Mouse (Mus musculus) skeletal muscle tissue, postnatal 0 days (tissue): Measurements from ENCODE around the gene Mrps21. TPM values are rescaled to one million over a fixed set of nuclear protein-coding genes. Genes with fewer than 3 reads are reported as not detected.

ENCODE experiments used
- polyA plus RNA-seq: library from polyadenylated mRNA; unstranded; fragments of >200 nt; fragmentation: Nextera tagmentation; extraction: Ambion mirVana; gene quantifications from 2 replicates; pipeline ENCODE4 v1.2.1, GENCODE M21; 2015

Mrps21 gene
- polyA plus RNA-seq = 362 and 384 TPM in 2 replicates

GRCm38 (mm10) chr3:95871392-95871867 is at the start of gene Mrps21:
Gene Mrps21 (minus strand): TSS chr3:95871519.

DNA sequence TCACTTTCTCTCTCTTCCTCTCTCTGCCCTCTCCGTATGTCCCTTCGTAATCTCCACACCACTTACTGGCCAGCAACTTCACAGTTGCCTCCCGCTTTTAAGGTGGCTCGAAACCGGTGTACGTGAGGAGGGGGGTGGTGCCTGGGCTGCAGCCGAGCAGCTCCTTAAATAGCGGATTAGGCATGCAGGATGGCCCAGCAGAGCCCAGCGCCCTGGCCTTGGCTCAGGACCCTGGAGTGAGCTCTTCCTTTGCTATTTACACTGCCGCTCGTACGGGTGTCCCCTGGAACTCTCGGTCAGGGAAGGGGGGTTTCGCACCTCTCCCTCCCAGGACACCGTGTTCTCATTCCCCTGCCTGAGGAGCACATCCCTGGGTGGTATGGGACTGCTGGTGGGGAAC is 33.2 kb upstream of the Mrps21 start, which contains the start of gene Car14:
Car14 (minus strand) TSS at position 124 of the 400 bp plus-strand sequence.

GRCm38 (mm10) chr3:95893606-95894316 is 22.4 kb upstream of the Mrps21 start, which contains the start of gene Aph1a:
Gene Aph1a (plus strand): TSS chr3:95893969.

GRCm38 (mm10) chr3:95891211-95892065 is 20.1 kb upstream of the Mrps21 start, which contains the start of gene BC028528:
Gene BC028528 (minus strand): TSS chr3:95892005.

GRCm38 (mm10) chr3:95881979-95882815 is 10.9 kb upstream of the Mrps21 start, which contains the start of gene Ciart:
Gene Ciart (minus strand): TSS chr3:95882251.

DNA sequence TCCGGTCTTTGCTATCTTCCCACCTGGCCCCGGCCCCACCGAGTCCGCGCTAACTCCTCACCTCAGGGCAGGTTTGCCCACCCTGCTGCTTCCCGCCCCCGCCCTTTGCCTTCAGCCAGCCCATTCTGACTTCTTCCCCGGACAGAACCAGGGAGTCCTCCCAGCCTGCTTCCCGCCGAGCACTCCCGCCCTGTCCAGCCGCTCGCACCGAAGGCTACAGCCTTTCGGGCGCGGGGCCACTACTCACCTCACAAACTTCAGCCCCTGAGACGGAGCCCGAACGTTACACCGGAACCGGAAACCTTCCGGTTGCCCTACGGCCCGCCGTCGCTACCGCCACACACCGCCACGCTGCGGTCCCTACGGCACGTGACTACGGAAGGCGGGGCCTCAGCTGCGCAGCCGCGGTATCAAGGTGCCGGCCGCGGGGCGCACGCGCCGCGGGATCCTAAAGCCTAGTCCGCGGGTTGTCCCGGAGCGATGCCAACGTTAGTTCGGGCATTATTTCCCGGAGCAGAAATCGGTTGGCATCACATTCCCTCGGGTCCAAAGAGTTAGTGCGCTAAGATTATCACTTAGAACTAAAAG is 15.7 kb downstream of the Mrps21 start, which contains the start of gene Prpf3:
Prpf3 (minus strand) TSS at position 384 of the 588 bp plus-strand sequence.

GRCm38 (mm10) chr3:95818571-95819288 is 52.6 kb downstream of the Mrps21 start, which contains the start of gene Rprd2:
Gene Rprd2 (minus strand): TSS chr3:95818863.

Other genes starting within 250 kb of the Mrps21 start
- 45.0 and 48.0 TPM in 2 replicates for gene Ensa, start 246.5 kb downstream of the Mrps21 start, polyA plus RNA-seq
- gene Mcl1, start 212.7 kb downstream of the Mrps21 start, polyA plus RNA-seq = 58.3 and 62.3 TPM in 2 replicates
- 10.3 and 11.1 TPM in 2 replicates for gene Adamtsl4, start 183.6 kb downstream of the Mrps21 start, polyA plus RNA-seq
- 20.5 and 31.0 TPM in 2 replicates for gene Ecm1, start 131.9 kb downstream of the Mrps21 start, polyA plus RNA-seq
- 18.6 and 20.3 TPM in 2 replicates for gene Tars2, start 111.3 kb downstream of the Mrps21 start, polyA plus RNA-seq
- 13.6 and 15.4 TPM in 2 replicates for gene Rprd2, start 52.7 kb downstream of the Mrps21 start, polyA plus RNA-seq
- gene Prpf3, start 15.6 kb downstream of the Mrps21 start, polyA plus RNA-seq = 11.5 and 12.3 TPM in 2 replicates
- gene Ciart, start 10.7 kb upstream of the Mrps21 start, polyA plus RNA-seq = 0.56 and 1.0 TPM in 2 replicates
- 21.8 and 23.9 TPM in 2 replicates for gene BC028528, start 20.5 kb upstream of the Mrps21 start, polyA plus RNA-seq
- 22.3 and 33.7 TPM in 2 replicates for gene Aph1a, start 22.4 kb upstream of the Mrps21 start, polyA plus RNA-seq
- 19.2 and 21.7 TPM in 2 replicates for gene Car14, start 33.2 kb upstream of the Mrps21 start, polyA plus RNA-seq
- gene Anp32e, start 57.7 kb upstream of the Mrps21 start, polyA plus RNA-seq = 83.9 and 101 TPM in 2 replicates
- 77.5 and 80.0 TPM in 2 replicates for gene Plekho1, start 124.5 kb upstream of the Mrps21 start, polyA plus RNA-seq
- gene Vps45, start 186.9 kb upstream of the Mrps21 start, polyA plus RNA-seq = 26.6 and 29.7 TPM in 2 replicates
- gene Otud7b, start 233.0 kb upstream of the Mrps21 start, polyA plus RNA-seq = 20.5 and 21.8 TPM in 2 replicates